Mouse (Mus musculus): ENCODE measurements at regions not wholly inside any gene's neighbourhood (a gene's known extent, or its start where the extent isn't known, plus 50 kb on each side); places are given as distances from the start of the nearest gene placed in this dataset.

GRCm38 (mm10) chr13:47576516-47576915 is 454.1 kb downstream of the Rnf144b start:
- no peak for DNase-seq (ENCODE audit: low read depth, low spot score)

GRCm38 (mm10) chr13:47580144-47580543 is 457.7 kb downstream of the Rnf144b start:
- DNase-seq (ENCODE audit: low read depth, low spot score): no peak

GRCm38 (mm10) chr13:47585158-47585557 is 462.7 kb downstream of the Rnf144b start:
- DNase-seq (ENCODE audit: low read depth, low spot score): no peak

GRCm38 (mm10) chr13:47602646-47603045 is 480.2 kb downstream of the Rnf144b start:
- DNase-seq (ENCODE audit: low read depth, low spot score): peak; percentile 45

GRCm38 (mm10) chr13:47611439-47611838 is 489.0 kb downstream of the Rnf144b start:
- DNase-seq (ENCODE audit: low read depth, low spot score): no peak

GRCm38 (mm10) chr13:47636511-47637103 is 514.2 kb downstream of the Rnf144b start:
- DNase-seq (ENCODE audit: low read depth, low spot score): no peak

- no peak for DNase-seq (ENCODE audit: low read depth, low spot score)
These were observed 519.9 kb downstream of the Rnf144b start for GRCm38 (mm10) chr13:47642341-47642740.

- DNase-seq (ENCODE audit: low read depth, low spot score): no peak
These were observed 522.6 kb downstream of the Rnf144b start for GRCm38 (mm10) chr13:47645081-47645480.

GRCm38 (mm10) chr13:47647693-47648092 is 525.2 kb downstream of the Rnf144b start:
- no peak for DNase-seq (ENCODE audit: low read depth, low spot score)

GRCm38 (mm10) chr13:47650093-47650492 is 527.6 kb downstream of the Rnf144b start:
- no peak for DNase-seq (ENCODE audit: low read depth, low spot score)

GRCm38 (mm10) chr13:47666470-47666869 is 544.0 kb downstream of the Rnf144b start:
- no peak for DNase-seq (ENCODE audit: low read depth, low spot score)

GRCm38 (mm10) chr13:47666956-47667701 is 544.7 kb downstream of the Rnf144b start:
- DNase-seq (ENCODE audit: low read depth, low spot score): peak; percentile 84

- no peak for DNase-seq (ENCODE audit: low read depth, low spot score)
These were observed 565.7 kb downstream of the Rnf144b start for GRCm38 (mm10) chr13:47688131-47688530.

GRCm38 (mm10) chr13:47693815-47694214 is 567.2 kb upstream of the Id4 start:
- DNase-seq (ENCODE audit: low read depth, low spot score): no peak

GRCm38 (mm10) chr13:47695877-47696276 is 565.2 kb upstream of the Id4 start:
- DNase-seq (ENCODE audit: low read depth, low spot score): no peak

GRCm38 (mm10) chr13:47700556-47700955 is 560.5 kb upstream of the Id4 start:
- DNase-seq (ENCODE audit: low read depth, low spot score): peak; percentile 5

GRCm38 (mm10) chr13:47707961-47708609 is 552.9 kb upstream of the Id4 start:
- no peak for DNase-seq (ENCODE audit: low read depth, low spot score)

- DNase-seq (ENCODE audit: low read depth, low spot score): no peak
These were observed 551.7 kb upstream of the Id4 start for GRCm38 (mm10) chr13:47709323-47709722.

GRCm38 (mm10) chr13:47712507-47712906 is 548.5 kb upstream of the Id4 start:
- no peak for DNase-seq (ENCODE audit: low read depth, low spot score)

- peak; percentile 14 for DNase-seq (ENCODE audit: low read depth, low spot score)
These were observed 544.8 kb upstream of the Id4 start for GRCm38 (mm10) chr13:47716265-47716664.

GRCm38 (mm10) chr13:47720645-47721044 is 540.4 kb upstream of the Id4 start:
- DNase-seq (ENCODE audit: low read depth, low spot score): no peak

GRCm38 (mm10) chr13:47734415-47734814 is 526.6 kb upstream of the Id4 start:
- DNase-seq (ENCODE audit: low read depth, low spot score): no peak

Data from 3T3-L1 (cell line).